Mouse (Mus musculus): ENCODE measurements at regions not wholly inside any gene's neighbourhood (a gene's known extent, or its start where the extent isn't known, plus 50 kb on each side); places are given as distances from the start of the nearest gene placed in this dataset.

DNA sequence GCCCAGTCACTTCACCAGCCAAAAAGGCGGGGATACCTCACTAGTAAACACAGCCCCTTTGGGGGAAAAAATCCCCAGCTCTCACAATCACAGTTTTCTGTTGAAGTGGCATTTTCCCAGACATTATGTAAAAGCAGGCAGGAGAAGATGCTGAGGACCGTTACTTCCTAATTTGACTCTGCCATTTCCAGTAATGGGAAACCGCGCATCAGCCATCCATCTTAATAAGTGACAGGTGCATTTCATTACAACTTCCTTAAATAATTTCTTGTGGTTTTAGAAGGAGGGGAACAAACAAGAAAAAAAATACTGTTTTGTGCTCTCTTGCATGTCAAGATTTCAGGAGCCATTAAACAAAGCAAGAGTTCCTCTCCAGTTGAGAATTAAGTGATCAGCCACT is 70.2 kb upstream of the Alk start:
- no peaks in the 10 kb centered on the region for H3K36me3 ChIP-seq
- no peak for ATAC-seq (replicated peaks)
- H3K4me3 ChIP-seq = no peak overlapping the region
- WGBS = 80% methylated on average over 4 of the region's 4 CpGs
- H3K27me3 ChIP-seq = no peaks in the 10 kb centered on the region
- H3K4me1 ChIP-seq = no peaks in the 10 kb centered on the region
- no peaks in the 10 kb centered on the region for H3K9me3 ChIP-seq
- no peak overlapping the region for H3K27ac ChIP-seq (replicated peaks)
- no peak overlapping the region for H3K9ac ChIP-seq (replicated peaks)
- no peak overlapping the region for H3K4me2 ChIP-seq (replicated peaks)

DNA sequence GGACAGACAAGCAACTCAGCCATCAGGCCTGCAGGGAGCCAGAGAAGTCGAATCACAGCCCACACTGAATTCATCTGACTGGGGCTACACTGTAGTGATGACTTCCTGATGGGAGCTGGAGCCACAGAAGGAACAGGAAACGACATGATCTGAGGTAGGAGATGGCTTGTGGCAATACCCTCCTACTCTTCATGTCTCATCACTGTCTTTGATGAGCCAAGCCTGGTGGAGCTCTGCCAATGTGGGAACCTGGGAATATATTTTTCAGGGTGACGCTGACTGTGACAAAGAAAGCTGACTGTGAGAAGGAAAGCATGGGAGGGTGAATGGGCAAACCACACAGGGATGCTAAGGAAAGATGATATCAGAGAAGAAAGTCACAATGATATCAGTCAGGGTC is 67.6 kb upstream of the Alk start:
- no peaks in the 10 kb centered on the region for H3K9me3 ChIP-seq
- 70% methylated on average over 3 of the region's 3 CpGs for WGBS
- no peaks in the 10 kb centered on the region for H3K4me1 ChIP-seq
- ATAC-seq (replicated peaks) = no peak
- H3K4me3 ChIP-seq = no peak overlapping the region
- H3K36me3 ChIP-seq = no peaks in the 10 kb centered on the region
- H3K9ac ChIP-seq (replicated peaks) = no peak overlapping the region
- H3K27ac ChIP-seq (replicated peaks) = no peak overlapping the region
- H3K27me3 ChIP-seq = no peaks in the 10 kb centered on the region
- H3K4me2 ChIP-seq (replicated peaks) = no peak overlapping the region

DNA sequence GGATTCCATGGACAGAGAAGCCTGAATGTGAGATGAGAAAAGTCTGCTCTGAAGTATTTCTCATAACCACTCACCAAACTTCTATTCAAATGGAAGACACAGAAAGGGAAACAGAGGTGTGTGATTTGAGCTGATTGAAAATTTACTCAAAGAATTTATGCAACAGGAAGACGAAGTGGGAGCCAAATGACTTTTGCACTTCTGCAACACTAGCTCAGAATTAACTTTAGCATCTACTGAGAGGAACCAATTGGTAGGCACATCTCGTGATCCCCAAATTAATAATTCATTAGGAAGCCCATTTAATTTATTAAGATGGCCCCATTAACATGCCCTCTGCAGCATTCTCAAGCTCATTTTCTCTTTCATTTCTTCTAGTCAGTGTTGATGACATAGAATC is 62.5 kb upstream of the Alk start:
- WGBS = 71% methylated on average over 2 of the region's 2 CpGs
- Histone ChIP-seq H3K27ac (replicated peaks) (no peak overlapping the region), H3K9me3 (no peaks in the 10 kb centered on the region), H3K4me3 (no peak overlapping the region), H3K36me3 (no peaks in the 10 kb centered on the region), H3K4me1 (no peaks in the 10 kb centered on the region), H3K4me2 (replicated peaks) (no peak overlapping the region), H3K9ac (replicated peaks) (no peak overlapping the region), H3K27me3 (no peaks in the 10 kb centered on the region)
- ATAC-seq (replicated peaks) = no peak

DNA sequence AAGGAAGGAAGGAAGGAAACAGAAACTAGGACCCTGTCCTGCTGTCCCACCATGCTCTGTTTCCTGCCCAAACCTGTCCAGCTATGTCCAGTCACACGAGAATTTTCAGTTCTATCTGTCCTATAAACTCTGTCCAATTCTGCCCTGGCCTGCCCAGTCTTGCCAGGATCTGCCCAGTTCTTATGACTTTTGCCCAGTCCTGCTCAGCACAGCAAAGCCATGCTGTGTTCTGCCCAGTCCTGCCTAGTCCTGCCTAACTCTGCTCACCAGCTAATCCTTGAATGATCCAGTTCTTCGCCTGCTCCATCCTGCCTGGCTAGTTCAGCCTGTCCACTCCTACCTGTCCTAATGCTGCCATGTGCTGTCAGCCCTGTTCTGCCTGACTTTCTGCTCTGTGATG is 57.3 kb upstream of the Alk start:
- no peak for ATAC-seq (replicated peaks)
- no peak overlapping the region for H3K4me3 ChIP-seq
- no peak overlapping the region for H3K27ac ChIP-seq (replicated peaks)
- no peaks in the 10 kb centered on the region for H3K9me3 ChIP-seq
- H3K27me3 ChIP-seq = no peaks in the 10 kb centered on the region
- WGBS = 73% methylated on average over 2 of the region's 2 CpGs
- H3K4me2 ChIP-seq (replicated peaks) = no peak overlapping the region
- no peaks in the 10 kb centered on the region for H3K4me1 ChIP-seq
- H3K36me3 ChIP-seq = no peaks in the 10 kb centered on the region
- H3K9ac ChIP-seq (replicated peaks) = no peak overlapping the region

DNA sequence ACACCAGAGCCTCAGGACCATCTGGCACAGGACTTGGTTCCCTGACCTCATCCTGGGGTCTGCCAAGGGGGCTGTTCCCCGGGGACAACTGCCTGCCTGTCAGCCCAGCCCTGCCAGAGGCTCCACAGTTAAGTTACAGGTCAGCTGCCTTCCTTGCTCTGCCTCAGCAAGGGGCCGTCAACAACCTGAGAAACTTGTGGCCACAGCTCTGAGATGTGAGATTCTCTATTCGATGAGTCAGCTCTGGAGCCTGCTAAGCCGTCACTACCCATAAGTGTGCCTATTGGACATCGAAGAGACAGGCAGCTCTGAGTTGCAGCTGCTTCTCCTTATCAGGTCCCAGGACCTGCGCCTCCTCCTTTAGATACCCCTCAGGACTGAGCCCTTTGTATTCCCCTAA is 54.3 kb upstream of the Alk start:
- Histone ChIP-seq H3K9me3 (no peaks in the 10 kb centered on the region), H3K36me3 (no peaks in the 10 kb centered on the region), H3K4me1 (no peaks in the 10 kb centered on the region), H3K27ac (replicated peaks) (no peak overlapping the region), H3K4me3 (no peak overlapping the region), H3K9ac (replicated peaks) (no peak overlapping the region), H3K4me2 (replicated peaks) (no peak overlapping the region), H3K27me3 (no peaks in the 10 kb centered on the region)
- 71% methylated on average over 6 of the region's 6 CpGs for WGBS
- ATAC-seq (replicated peaks) = no peak

DNA sequence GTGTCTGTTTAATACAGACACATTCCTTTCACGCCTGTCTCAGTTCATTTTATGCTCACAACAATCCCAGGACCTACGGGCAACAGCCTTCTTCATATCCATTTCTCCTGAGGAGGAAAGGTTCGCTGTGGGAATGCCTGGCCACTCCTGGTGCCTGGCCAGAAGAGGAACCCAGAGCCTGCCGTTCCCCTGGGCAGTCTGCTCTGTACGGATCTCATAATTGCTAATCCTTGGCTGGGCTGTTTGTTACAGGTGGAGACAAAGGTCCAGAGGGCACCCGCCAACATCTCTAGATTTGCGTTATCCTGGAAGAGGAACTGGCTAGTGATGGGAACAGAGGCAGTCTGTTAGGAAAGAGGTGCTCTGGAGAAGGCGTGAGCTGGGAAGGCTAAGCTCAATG is 53.4 kb upstream of the Alk start:
- Histone ChIP-seq H3K9me3 (no peaks in the 10 kb centered on the region), H3K4me2 (replicated peaks) (no peak overlapping the region), H3K27ac (replicated peaks) (no peak overlapping the region), H3K4me1 (no peaks in the 10 kb centered on the region), H3K9ac (replicated peaks) (no peak overlapping the region), H3K4me3 (no peak overlapping the region), H3K36me3 (no peaks in the 10 kb centered on the region), H3K27me3 (no peaks in the 10 kb centered on the region)
- ATAC-seq (replicated peaks) = no peak
- WGBS = 47% methylated on average over 8 of the region's 8 CpGs

All from forebrain, embryonic 15.5 days (tissue).